Mouse (Mus musculus) lung, postnatal 14 days (tissue): ENCODE data around the gene 1700020A23Rik.

Source experiments
- DNase-seq: peaks from one replicate; pipeline ENCODE4 v3.0.0; 2021

1700020A23Rik gene

GRCm38 (mm10) chr2:130412775-130413174 lies 7.7 kb downstream of the 1700020A23Rik start:
- DNase-seq: no peak

- no peak for DNase-seq
These were observed 9.2 kb downstream of the 1700020A23Rik start for GRCm38 (mm10) chr2:130414094-130414856.

- no peak for DNase-seq
These were observed 16.9 kb downstream of the 1700020A23Rik start for GRCm38 (mm10) chr2:130421781-130422620.

GRCm38 (mm10) chr2:130423397-130424125 lies 18.5 kb downstream of the 1700020A23Rik start:
- DNase-seq: peak; percentile 79

- DNase-seq: peak; percentile 94
These were observed 19.2 kb downstream of the 1700020A23Rik start, which contains the start of the genes Vps16 and Pced1a for GRCm38 (mm10) chr2:130424126-130424853. Vps16 (plus strand) TSS chr2:130424339. Pced1a (minus strand) TSS chr2:130424701.

- no peak for DNase-seq
These were observed 20.1 kb downstream of the 1700020A23Rik start for GRCm38 (mm10) chr2:130425112-130425511.

GRCm38 (mm10) chr2:130429851-130430250 lies 24.8 kb downstream of the 1700020A23Rik start:
- no peak for DNase-seq

GRCm38 (mm10) chr2:130430484-130430883 lies 25.4 kb downstream of the 1700020A23Rik start:
- DNase-seq: no peak

- DNase-seq: no peak
These were observed 27.1 kb downstream of the 1700020A23Rik start for GRCm38 (mm10) chr2:130432157-130432556.

- DNase-seq: peak; percentile 72
These were observed 28.1 kb downstream of the 1700020A23Rik start for GRCm38 (mm10) chr2:130433152-130433551.

GRCm38 (mm10) chr2:130436769-130437168 lies 31.7 kb downstream of the 1700020A23Rik start:
- no peak for DNase-seq

GRCm38 (mm10) chr2:130438861-130439260 lies 33.8 kb downstream of the 1700020A23Rik start:
- no peak for DNase-seq

GRCm38 (mm10) chr2:130439840-130440480 lies 34.9 kb downstream of the 1700020A23Rik start:
- DNase-seq: no peak

GRCm38 (mm10) chr2:130442162-130442561 lies 37.1 kb downstream of the 1700020A23Rik start:
- DNase-seq: no peak

- DNase-seq: no peak
These were observed 43.4 kb downstream of the 1700020A23Rik start for GRCm38 (mm10) chr2:130448449-130448848.

GRCm38 (mm10) chr2:130449021-130449793 lies 44.1 kb downstream of the 1700020A23Rik start:
- DNase-seq: no peak

- DNase-seq: peak; percentile 91
These were observed 44.9 kb downstream of the 1700020A23Rik start, which contains the start of gene Ptpra for GRCm38 (mm10) chr2:130449794-130450433. Ptpra (plus strand) TSS chr2:130450278.

- peak; percentile 67 for DNase-seq
These were observed 45.4 kb downstream of the 1700020A23Rik start for GRCm38 (mm10) chr2:130450434-130450796.

GRCm38 (mm10) chr2:130451086-130451726 lies 46.1 kb downstream of the 1700020A23Rik start:
- no peak for DNase-seq

- no peak for DNase-seq
These were observed 46.6 kb downstream of the 1700020A23Rik start for GRCm38 (mm10) chr2:130451727-130452090.
